Mouse (Mus musculus) ES-Bruce4 (cell line): ENCODE data around the gene Mtfr2.

Experiments used
- CTCF ChIP-seq: IDR thresholded peaks from one replicate; pipeline ENCODE4 v1.8.1; 2011; ENCODE audit warnings: low read depth, low read length
- EP300 ChIP-seq: IDR thresholded peaks from 2 replicates; pipeline ENCODE4 v1.6.1; 2011; ENCODE audit warnings: low read depth, low read length; ENCODE audit not compliant: insufficient read depth

DNA sequence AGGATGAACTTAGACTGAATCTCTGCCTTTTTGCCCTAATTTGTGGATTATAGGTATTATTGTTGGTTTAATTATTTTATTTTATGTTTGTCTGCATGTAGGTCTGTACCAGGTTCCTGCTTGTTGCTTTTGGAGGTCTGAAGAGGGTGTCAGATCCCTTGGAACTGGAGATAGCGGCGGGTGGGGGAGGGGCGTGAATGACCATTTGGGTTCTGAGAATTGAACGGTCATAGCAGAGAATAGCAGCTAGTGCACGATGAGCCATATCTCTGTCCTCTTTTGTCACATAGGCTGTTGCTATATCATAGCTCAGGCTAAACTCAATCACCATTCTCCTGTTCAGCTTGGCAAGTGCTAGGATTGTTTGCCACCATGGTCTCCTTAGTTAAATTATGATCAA, 30.1 kb upstream of the Mtfr2 start:
- no peak for TF ChIP-seq CTCF
- no peak for TF ChIP-seq EP300
